Mouse (Mus musculus) gastrocnemius, postnatal 25 days (tissue): ENCODE results near the gene Fstl4. TPM values are rescaled to one million over a fixed set of nuclear protein-coding genes. Genes with fewer than 3 reads are reported as not detected.

Experiments
- DNase-seq: peaks from one replicate; pipeline ENCODE4 v3.0.0; 2022
- long read RNA-seq, 2 experiments: library from polyadenylated mRNA; stranded (forward); transcript quantifications; one replicate each; pipeline ENCODE4 v2.0.0; 2021
- total RNA-seq, 2 experiments: library from RNA; stranded (reverse); gene quantifications; 1 replicate in 1 of 2; 2 replicates in 1 of 2; pipeline ENCODE4 v1.2.3; 2021

The Fstl4 gene
- total RNA-seq, result under 1 TPM in 1 of 2 experiments, not detected in 1; 0.05 TPM
- long read RNA-seq, experiment 1, result 0 reads
- long read RNA-seq, experiment 2, result 0 reads

- DNase-seq, result peak; percentile 25
These were observed at the start of gene Fstl4 for GRCm38 (mm10) chr11:52764461-52764893. Gene Fstl4, plus strand, starts transcription at chr11:52764634.

DNA sequence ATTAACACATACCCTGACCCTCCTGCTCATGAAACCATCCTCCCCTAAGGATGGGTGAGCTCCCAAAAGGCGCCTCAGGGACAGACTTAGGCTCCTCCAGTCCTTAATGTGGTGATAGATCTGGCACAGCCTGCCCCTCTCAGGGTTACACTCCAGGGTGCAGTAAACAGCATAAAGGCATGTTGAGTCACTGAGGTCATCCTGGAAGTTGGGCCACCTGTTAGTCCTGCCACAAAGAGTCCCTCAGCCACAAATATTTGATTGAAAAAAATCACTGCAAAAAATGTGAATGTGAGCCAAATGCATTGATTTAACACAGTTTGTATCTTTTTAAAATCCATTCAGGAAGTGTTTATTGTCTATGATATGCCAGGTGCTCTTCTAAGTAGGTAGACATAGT, 45.9 kb upstream of the Fstl4 start:
- DNase-seq, result no peak

DNA sequence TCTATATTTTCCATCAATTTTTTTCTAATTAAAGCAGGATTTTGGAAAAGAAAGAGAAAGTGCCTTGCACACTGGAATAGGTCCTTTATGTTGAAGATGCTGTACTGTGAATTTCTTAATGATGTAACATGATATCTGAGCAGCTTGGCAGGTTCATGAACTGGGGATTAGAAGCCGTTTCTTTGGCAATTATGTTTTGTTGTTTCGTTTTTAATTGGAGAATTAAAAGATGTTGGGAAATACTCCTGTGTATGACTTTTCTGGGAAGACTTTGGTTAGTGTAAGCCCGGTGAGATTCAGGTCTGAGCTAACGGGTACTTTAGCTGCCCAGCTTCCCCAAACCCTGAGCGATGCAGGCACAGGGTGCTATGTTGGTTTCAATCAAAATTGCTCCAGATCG, 43.3 kb upstream of the Fstl4 start:
- DNase-seq, result no peak

GRCm38 (mm10) chr11:52722706-52723105, 41.7 kb upstream of the Fstl4 start:
- DNase-seq, result no peak

- DNase-seq, result no peak
These were observed 38.4 kb upstream of the Fstl4 start for GRCm38 (mm10) chr11:52726001-52726400.

GRCm38 (mm10) chr11:52728479-52728878, 36.0 kb upstream of the Fstl4 start:
- no peak for DNase-seq

DNA sequence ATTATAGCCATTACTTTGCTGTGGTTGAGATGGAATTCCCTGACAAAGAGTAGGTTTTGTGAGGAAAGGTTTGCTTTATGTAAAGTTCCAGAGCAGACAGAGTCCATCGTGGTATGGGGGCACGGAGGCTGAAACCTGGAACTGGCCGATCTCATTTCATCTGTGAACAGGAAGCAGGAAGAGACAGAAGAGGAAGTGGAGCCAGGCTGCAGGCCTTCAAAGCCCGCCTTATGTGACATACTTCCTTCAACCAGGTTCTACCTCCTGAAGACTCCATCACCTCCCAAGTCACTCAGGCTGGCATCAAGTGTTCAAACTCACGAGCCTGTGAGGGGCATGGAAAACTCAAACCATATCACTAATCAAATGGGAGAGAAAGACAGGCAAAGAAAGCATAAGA, 34.5 kb upstream of the Fstl4 start:
- no peak for DNase-seq

DNA sequence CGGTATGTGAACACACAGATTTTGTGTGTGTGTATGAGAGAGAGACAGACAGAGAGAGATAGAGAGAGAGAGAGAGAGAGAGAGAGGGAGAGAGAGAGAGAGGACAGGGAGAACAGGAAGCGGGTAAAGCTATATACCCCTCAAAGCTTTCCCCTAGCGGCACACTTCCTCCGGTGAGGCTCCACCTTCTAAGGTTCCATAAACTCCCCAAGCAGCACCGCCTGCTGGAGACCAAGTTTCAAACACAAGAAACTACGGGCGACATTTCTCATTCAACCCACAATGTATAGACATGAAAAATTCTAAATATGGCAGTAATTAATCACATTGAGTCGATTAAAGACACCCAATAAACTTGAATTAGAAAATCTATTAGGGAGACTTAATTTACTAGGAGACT, 32.5 kb upstream of the Fstl4 start:
- DNase-seq, result no peak

DNA sequence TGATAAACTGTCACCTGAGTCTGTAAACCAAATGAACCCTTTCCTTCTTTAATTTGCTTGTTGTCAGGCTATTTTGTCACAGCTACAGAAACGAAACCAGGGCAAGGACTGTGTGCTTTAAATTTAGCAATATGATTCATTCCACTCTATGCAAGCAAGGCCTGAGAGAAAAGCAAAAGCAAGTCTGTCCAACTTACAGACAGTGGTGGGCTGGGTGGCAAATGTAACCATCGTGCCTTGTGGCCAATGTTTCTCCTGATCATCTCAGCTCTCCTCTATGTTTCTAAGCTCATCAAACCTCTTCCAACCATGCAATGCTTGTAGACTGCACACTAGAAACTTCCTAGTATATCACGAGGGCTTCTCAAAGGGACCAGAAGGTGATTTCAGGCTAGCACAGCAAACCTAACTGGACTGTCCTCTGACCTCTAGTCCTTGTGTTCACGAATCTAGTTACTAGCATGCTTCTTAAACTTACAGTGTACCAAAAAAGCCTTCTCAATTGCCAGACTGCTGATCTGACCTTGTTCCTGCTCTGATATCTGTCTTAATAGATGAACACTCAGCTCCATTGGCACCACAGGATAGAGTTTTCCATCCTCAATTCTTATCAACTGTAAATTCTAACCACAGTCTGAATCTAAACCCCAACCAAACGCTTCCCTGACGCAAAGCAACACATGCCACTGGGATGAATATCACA, 29.8 kb upstream of the Fstl4 start:
- DNase-seq, result no peak

DNA sequence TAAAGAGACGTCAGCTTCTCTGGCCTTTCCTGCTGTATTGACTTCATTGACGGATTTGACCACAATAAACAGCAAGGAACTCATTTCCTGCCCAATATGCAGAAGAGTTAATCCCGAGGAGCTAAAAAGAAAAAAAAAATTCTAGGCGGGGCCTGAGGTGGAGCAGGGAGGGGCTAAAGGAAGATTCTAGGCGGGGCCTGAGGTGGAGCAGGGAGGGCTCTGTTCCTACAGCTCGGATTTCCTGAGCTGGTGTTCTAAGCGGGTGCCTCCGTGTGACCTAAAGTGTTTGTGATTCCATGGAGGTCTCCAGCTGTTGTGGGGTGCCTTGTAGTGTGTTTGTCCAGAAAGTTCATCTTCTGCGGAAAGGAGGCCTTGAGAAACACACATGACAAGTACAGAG, 25.2 kb upstream of the Fstl4 start:
- DNase-seq, result no peak

DNA sequence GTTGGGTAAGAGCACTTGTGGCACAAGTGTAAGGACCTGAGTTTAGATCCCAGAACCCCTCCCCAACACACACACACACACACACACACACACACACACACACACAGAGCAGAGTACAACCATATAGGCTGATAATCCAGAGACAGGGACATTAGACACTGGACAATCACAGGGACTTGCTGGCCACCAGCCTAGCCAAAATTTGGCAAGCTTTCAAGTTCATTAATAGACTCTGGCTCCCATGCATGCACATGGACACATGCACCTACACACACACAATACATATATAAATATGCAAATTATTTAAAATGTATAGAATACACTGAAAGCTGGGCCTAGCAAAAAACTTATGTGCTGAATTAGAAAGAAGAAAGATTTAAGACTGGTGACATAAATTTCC, 24.0 kb upstream of the Fstl4 start:
- no peak for DNase-seq

GRCm38 (mm10) chr11:52743956-52744355, 20.5 kb upstream of the Fstl4 start:
- no peak for DNase-seq

DNA sequence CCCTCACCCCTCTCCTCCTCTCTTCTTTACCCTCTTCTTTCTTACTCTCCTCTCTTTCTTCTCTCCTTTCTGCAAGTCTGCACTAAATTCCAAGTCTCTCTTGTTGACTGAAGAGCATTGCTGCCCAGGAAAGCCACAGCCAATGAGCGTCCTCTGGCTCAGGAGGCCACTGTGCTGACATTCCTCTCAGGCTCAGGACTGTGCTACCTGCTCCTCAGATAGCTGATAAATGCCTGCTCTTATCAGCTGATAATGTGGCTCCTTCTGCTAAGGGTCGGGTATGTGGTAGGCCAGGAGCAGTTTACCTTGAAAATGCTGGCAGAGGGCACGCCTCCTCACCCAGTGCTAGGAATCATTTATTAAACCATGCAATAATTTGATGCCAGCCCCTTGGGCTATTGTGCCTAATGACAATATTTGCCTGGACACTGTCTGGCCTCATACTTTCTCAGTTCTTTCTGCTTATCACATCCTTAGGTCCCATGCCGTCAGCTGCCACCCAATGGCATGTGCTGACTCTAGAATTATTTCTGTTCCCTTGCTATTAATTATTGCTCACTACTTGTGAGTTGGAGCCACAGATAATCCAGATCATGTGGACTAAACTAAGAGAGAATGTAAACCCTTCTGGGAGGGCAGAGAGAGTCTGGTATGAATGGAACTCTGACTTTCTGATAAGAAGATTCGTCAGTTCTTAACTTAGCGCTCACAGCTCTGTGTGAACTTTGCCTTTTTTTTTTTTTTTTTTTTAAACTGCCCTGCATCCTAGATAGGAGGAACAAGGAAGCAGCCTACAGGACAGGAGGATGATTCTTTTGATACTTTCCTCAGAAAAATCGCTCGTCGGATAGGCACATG, 19.6 kb upstream of the Fstl4 start:
- no peak for DNase-seq

GRCm38 (mm10) chr11:52747206-52747605, 17.2 kb upstream of the Fstl4 start:
- DNase-seq, result no peak

DNA sequence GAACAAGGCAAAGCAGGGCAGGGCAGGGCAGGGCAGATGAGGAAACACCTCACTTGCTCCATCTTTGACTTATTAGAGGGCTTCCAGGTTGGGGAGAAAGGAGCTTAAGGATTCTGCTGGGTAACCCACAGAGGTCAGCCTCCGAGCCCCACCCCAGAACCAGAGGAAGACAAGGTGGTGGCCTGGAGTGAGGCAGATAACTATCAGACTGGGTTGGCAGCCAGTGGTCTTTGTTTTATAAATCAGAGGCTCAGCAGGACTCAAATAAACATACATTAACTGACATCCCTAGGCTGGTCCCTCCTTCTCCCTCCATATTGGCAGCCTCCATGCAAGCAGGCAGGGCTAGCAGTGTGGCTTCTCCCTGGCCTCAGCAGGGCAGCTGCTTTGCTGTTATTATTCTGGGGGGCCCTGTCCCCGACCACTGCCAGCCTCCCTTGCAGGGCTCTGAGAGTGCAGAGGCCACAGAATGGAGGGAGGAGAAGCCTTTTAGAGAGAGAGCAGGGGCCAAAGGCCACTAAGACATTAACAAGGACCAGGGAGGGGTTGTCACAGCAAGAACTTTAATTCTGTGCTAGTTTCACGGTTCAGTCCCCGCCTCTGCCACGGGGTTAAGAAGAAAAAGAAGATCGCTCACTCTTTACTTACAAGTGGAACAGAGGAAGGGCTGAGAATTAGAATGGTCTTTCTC, 16.5 kb upstream of the Fstl4 start:
- DNase-seq, result no peak

- DNase-seq, result no peak
These were observed 14.4 kb upstream of the Fstl4 start for GRCm38 (mm10) chr11:52749988-52750387.

DNA sequence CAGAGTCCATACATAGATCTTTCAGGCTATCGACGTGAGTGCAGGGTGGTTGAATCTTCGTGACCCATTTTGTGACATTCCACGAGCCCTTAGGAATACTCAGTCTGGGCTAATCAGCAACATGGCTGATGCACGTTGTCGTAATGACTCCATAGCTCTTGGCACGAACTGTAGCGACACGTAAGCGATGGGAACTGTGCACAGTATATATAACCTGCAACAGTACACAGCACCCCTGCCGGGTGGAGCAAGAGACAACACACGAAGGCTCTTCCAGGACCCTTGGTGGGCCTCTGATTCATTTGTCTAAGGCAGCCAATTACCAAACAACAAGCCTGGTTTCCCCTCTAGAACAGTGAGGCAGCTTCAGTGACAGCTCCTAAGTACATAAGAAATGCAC, 11.9 kb upstream of the Fstl4 start:
- DNase-seq, result no peak

DNA sequence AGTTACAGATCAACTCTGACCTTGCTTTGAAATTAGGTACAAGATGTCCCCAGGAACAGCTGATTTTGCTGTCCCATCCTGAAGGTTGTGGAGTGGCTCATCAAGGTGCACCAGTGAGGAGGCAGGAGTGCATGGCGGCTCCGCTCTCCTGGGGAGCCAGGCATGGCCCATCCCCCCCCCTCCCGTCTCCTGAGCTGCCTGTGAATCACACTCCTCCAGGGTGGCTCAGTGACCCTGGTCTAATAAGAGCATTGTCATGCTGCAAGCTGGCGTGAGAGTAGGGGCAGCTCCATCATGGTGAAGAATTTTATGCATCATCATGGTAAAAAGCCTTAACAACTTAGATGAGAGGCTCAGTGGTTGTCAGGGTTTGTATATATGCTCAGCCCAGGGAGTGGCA, 11.2 kb upstream of the Fstl4 start:
- no peak for DNase-seq

GRCm38 (mm10) chr11:52761800-52762199, 2.6 kb upstream of the Fstl4 start:
- DNase-seq, result no peak

GRCm38 (mm10) chr11:52764894-52765677, 652 bp downstream of the Fstl4 start:
- no peak for DNase-seq

- DNase-seq, result no peak
These were observed 1.3 kb downstream of the Fstl4 start for GRCm38 (mm10) chr11:52765678-52766254.

DNA sequence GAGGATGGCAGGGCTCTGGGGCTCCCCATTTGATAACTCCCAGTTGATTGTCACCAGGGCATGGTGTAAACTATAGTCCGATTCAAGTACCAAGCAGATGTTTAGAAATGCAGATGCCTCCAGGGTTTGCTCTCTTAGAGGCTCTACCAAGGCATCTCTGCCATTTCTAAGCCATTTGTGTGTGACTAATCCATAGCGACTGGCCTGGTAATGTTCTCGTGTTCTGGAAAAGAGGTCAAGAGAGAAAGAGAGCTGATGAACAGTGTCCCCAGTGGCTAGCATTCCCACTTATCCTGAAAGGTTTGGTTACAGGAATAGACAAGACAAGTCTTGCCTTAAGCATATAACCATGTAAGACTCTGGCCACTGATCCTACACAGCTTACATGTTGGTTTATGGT, 3.5 kb downstream of the Fstl4 start:
- DNase-seq, result no peak
